7 mouse cellular contexts compared by ENCODE assay signal in the genomic region with DNA sequence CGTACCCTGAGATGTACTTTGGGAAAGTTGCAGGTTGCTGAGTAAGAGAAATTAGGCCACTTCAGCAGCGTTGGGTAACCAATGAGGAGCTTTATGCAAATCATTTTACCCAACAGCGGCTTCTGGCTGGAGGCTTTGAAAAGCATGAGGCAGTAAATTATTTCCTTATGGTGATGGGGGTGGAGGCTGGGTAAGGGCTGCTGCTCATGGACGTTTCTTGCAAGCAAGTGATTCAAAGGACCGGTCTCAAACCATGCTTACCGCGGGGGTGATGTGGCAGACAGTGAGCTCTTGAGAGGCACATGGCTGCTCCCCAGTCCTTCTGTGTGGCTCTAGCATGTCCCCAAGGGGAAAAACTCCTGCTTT. TPM values are rescaled to one million over a fixed set of nuclear protein-coding genes. Genes with fewer than 3 reads are reported as not detected.
DNase-seq lines count a peak whose midpoint lies in the region; ATAC-seq and TF ChIP-seq lines count a peak whose summit lies in the region.

No protein-coding gene starts in this region.

- H3K9me3 ChIP-seq in MEL (replicated peaks; ENCODE audit: insufficient read depth, low read length), result no peaks in the 10 kb centered on the region
- H3K9me3 ChIP-seq in forebrain, postnatal 0 days (ENCODE audit: low read length), result no peaks in the 10 kb centered on the region
- H3K9me3 ChIP-seq in hindbrain, postnatal 0 days (ENCODE audit: low read length), result no peaks in the 10 kb centered on the region
- no peaks in the 10 kb centered on the region for H3K9me3 ChIP-seq in limb, embryonic 12.5 days
- no peaks in the 10 kb centered on the region for H3K9me3 ChIP-seq in midbrain, embryonic 13.5 days

- H3K27ac ChIP-seq in MEL (ENCODE audit: control insufficient read depth, low read depth, low read length), result peak overlapping the region; percentile 92
- H3K27ac ChIP-seq in forebrain, postnatal 0 days (ENCODE audit: low read depth, low read length), result no peak overlapping the region
- H3K27ac ChIP-seq in hindbrain, postnatal 0 days, result no peak overlapping the region
- H3K27ac ChIP-seq in limb, embryonic 12.5 days, result peak overlapping the region; percentile 88
- no peak overlapping the region for H3K27ac ChIP-seq in midbrain, embryonic 13.5 days

- peak overlapping the region; percentile 81 for H3K9ac ChIP-seq in MEL (ENCODE audit: control insufficient read depth, low read depth, low read length, poor library complexity, severe bottlenecking)
- no peak overlapping the region for H3K9ac ChIP-seq in forebrain, postnatal 0 days
- 0 out of 2 replicates have a peak overlapping the region, but pooled peaks have one; percentile 13 for H3K9ac ChIP-seq in hindbrain, postnatal 0 days (replicated peaks; ENCODE audit: low read length)
- no peak overlapping the region for H3K9ac ChIP-seq in limb, embryonic 12.5 days (replicated peaks)
- H3K9ac ChIP-seq in midbrain, embryonic 13.5 days (replicated peaks), result no peak overlapping the region

- H3K4me3 ChIP-seq in MEL (ENCODE audit: control insufficient read depth in 1 of 2, insufficient read depth in 1 of 2, low read depth in 2 of 2, low read length in 2 of 2), result peak overlapping the region; percentile 51 to 53
- H3K4me3 ChIP-seq in forebrain, postnatal 0 days (ENCODE audit: low read depth, low read length), result no peak overlapping the region
- no peak overlapping the region for H3K4me3 ChIP-seq in hindbrain, postnatal 0 days (ENCODE audit: low read length)
- no peak overlapping the region for H3K4me3 ChIP-seq in limb, embryonic 12.5 days (replicated peaks)
- H3K4me3 ChIP-seq in midbrain, embryonic 13.5 days (replicated peaks), result no peak overlapping the region

- no peaks in the 10 kb centered on the region for H3K27me3 ChIP-seq in MEL (ENCODE audit: control insufficient read depth in 1 of 2, insufficient read depth in 2 of 2, low read length in 2 of 2)
- no peaks in the 10 kb centered on the region for H3K27me3 ChIP-seq in forebrain, postnatal 0 days (ENCODE audit: insufficient read depth, low read length)
- no peaks in the 10 kb centered on the region for H3K27me3 ChIP-seq in hindbrain, postnatal 0 days (ENCODE audit: insufficient read depth, low read length)
- H3K27me3 ChIP-seq in limb, embryonic 12.5 days, result no peaks in the 10 kb centered on the region
- no peaks in the 10 kb centered on the region for H3K27me3 ChIP-seq in midbrain, embryonic 13.5 days

- TF ChIP-seq CTCF in MEL (IDR thresholded peaks at IDR 0.05 in 2 of 3, conservative IDR thresholded peaks at IDR 0.05 in 1 of 3; ENCODE audit: control insufficient read depth in 1 of 3, insufficient read depth in 1 of 3, low read depth in 2 of 3, low read length in 3 of 3, poor library complexity in 1 of 3, severe bottlenecking in 1 of 3), result no peak
- TF ChIP-seq CTCF in forebrain, postnatal 0 days (IDR thresholded peaks at IDR 0.05; ENCODE audit: low read depth), result no peak
- no peak for TF ChIP-seq CTCF in hindbrain, postnatal 0 days (IDR thresholded peaks at IDR 0.05; ENCODE audit: low read depth)

- H3K4me2 ChIP-seq in forebrain, postnatal 0 days (ENCODE audit: low read depth), result no peak overlapping the region
- peak overlapping the region; percentile 27; the same call in 1 of the 2 replicates for H3K4me2 ChIP-seq in hindbrain, postnatal 0 days (ENCODE audit: low read depth, low read length)
- H3K4me2 ChIP-seq in limb, embryonic 12.5 days, result peak overlapping the region; percentile 29
- H3K4me2 ChIP-seq in midbrain, embryonic 13.5 days (replicated peaks), result no peak overlapping the region; the same call in 1 of the 2 replicates

- no peaks in the 10 kb centered on the region for H3K79me2 ChIP-seq in MEL (ENCODE audit: control insufficient read depth, insufficient read depth, low read length, poor library complexity)

- peak; percentile 96 for DNase-seq in MEL (ENCODE audit: low read depth, low spot score)
- DNase-seq in adrenal gland, postnatal 14 days, result peak; percentile 83
- peak; percentile 39 for DNase-seq in forebrain, postnatal 0 days
- DNase-seq in hindbrain, postnatal 0 days (ENCODE audit: low spot score), result peak; percentile 65
- peak; percentile 28 to 57 for DNase-seq in spleen, postnatal 10 days (ENCODE audit: low spot score in 2 of 2)

- no peak for TF ChIP-seq RAD21 in MEL (IDR thresholded peaks at IDR 0.05; ENCODE audit: low read depth, low read length)

- ATAC-seq in forebrain, postnatal 0 days, result peak; percentile 73
- ATAC-seq in hindbrain, postnatal 0 days, result peak; percentile 59
- peak; percentile 77 for ATAC-seq in limb, embryonic 12.5 days (ENCODE audit: insufficient number of reproducible peaks, insufficient read depth, low FRiP score, low TSS enrichment, low read depth)
- ATAC-seq in midbrain, embryonic 13.5 days, result peak; percentile 77

- peaks cover 0 to 25% of the 10 kb centered on the region in 2 experiments; a peak in 2 of 4 replicates for H3K36me3 ChIP-seq in MEL (ENCODE audit: control insufficient read depth in 1 of 2, insufficient read depth in 2 of 2, low read length in 2 of 2)
- no peaks in the 10 kb centered on the region for H3K36me3 ChIP-seq in forebrain, postnatal 0 days (ENCODE audit: insufficient read depth)
- no peaks in the 10 kb centered on the region for H3K36me3 ChIP-seq in hindbrain, postnatal 0 days (ENCODE audit: insufficient read depth, low read length)
- no peaks in the 10 kb centered on the region for H3K36me3 ChIP-seq in limb, embryonic 12.5 days
- H3K36me3 ChIP-seq in midbrain, embryonic 13.5 days, result no peaks in the 10 kb centered on the region

- 6% methylated on average over 7 of the region's 7 CpGs for WGBS in forebrain, postnatal 0 days
- 4% methylated on average over 7 of the region's 7 CpGs for WGBS in hindbrain, postnatal 0 days
- WGBS in limb, embryonic 12.5 days, result 1% methylated on average over 7 of the region's 7 CpGs
- WGBS in midbrain, embryonic 13.5 days, result 3% methylated on average over 7 of the region's 7 CpGs

- peak in 1 of 2 experiments; percentile 26; a peak in 2 of 4 replicates for TF ChIP-seq EP300 in MEL (IDR thresholded peaks at IDR 0.05; ENCODE audit: low read depth in 1 of 2, low read length in 2 of 2)

- peaks cover 10 to 22% of the 10 kb centered on the region in 2 experiments for H3K4me1 ChIP-seq in MEL (ENCODE audit: control insufficient read depth in 1 of 2, insufficient read depth in 2 of 2, low read length in 2 of 2)
- H3K4me1 ChIP-seq in forebrain, postnatal 0 days (ENCODE audit: insufficient read depth), result no peaks in the 10 kb centered on the region; the same call in none of the 2 replicates
- H3K4me1 ChIP-seq in hindbrain, postnatal 0 days (ENCODE audit: insufficient read depth, low read length), result peaks cover 6% of the 10 kb centered on the region; the same call in 1 of the 2 replicates
- H3K4me1 ChIP-seq in limb, embryonic 12.5 days (replicated peaks), result peaks cover 78% of the 10 kb centered on the region
- H3K4me1 ChIP-seq in midbrain, embryonic 13.5 days (replicated peaks), result peaks cover 19% of the 10 kb centered on the region

- peak; percentile 44 to 78; a peak in 2 of 4 replicates for TF ChIP-seq POLR2A in MEL (IDR thresholded peaks at IDR 0.05; ENCODE audit: control insufficient read depth in 1 of 2, insufficient read depth in 1 of 2, low read depth in 1 of 2, low read length in 2 of 2, poor library complexity in 1 of 2)

TF ChIP-seq in MEL, 35 proteins besides CTCF, POLR2A, EP300 and RAD21 (continues in another document):
- no peak for TF ChIP-seq JUND (IDR thresholded peaks at IDR 0.05; ENCODE audit: low read depth, low read length)
- TF ChIP-seq HCFC1 (IDR thresholded peaks at IDR 0.05; ENCODE audit: low read depth, low read length), result peak; percentile 56; the same call in 1 of the 2 replicates
- no peak for TF ChIP-seq NRF1 (IDR thresholded peaks at IDR 0.05; ENCODE audit: insufficient read depth, low read depth, low read length, poor library complexity, severe bottlenecking)
- TF ChIP-seq MXI1 (IDR thresholded peaks at IDR 0.05; ENCODE audit: low read depth, low read length), result peak; percentile 83
- TF ChIP-seq GATA1 (IDR thresholded peaks at IDR 0.05; ENCODE audit: low read depth, low read length), result no peak
- peak; percentile 65 for TF ChIP-seq NELFE (IDR thresholded peaks at IDR 0.05; ENCODE audit: low read depth, low read length)
- no peak for TF ChIP-seq ZNF384 (IDR thresholded peaks at IDR 0.05; ENCODE audit: low read depth, low read length)
- TF ChIP-seq MAFK (IDR thresholded peaks at IDR 0.05; ENCODE audit: borderline replicate concordance, low read depth, low read length), result peak; percentile 97
- no peak; the same call in 1 of the 2 replicates for TF ChIP-seq CHD2 (IDR thresholded peaks at IDR 0.05; ENCODE audit: low read length)
- peak; percentile 71 for TF ChIP-seq SIN3A (IDR thresholded peaks at IDR 0.05; ENCODE audit: low read length)
- no peak for TF ChIP-seq GABPA (IDR thresholded peaks at IDR 0.05; ENCODE audit: low read depth, low read length)
- peak; percentile 70 for TF ChIP-seq ETS1 (IDR thresholded peaks at IDR 0.05; ENCODE audit: low read depth, low read length)
- TF ChIP-seq MEF2A (IDR thresholded peaks at IDR 0.05; ENCODE audit: extremely low read depth, insufficient replicate concordance, low read depth, low read length, poor library complexity, severe bottlenecking), result no peak
- TF ChIP-seq SMC3 (IDR thresholded peaks at IDR 0.05; ENCODE audit: low read depth, low read length), result no peak
- peak; percentile 46 for TF ChIP-seq ZMIZ1 (IDR thresholded peaks at IDR 0.05; ENCODE audit: low read depth, low read length)
- TF ChIP-seq RCOR1 (IDR thresholded peaks at IDR 0.05; ENCODE audit: low read depth, low read length), result no peak
- no peak for TF ChIP-seq POLR2AphosphoS5 (IDR thresholded peaks at IDR 0.05; ENCODE audit: borderline replicate concordance, low read depth, low read length)
- no peak for TF ChIP-seq BHLHE40 (IDR thresholded peaks at IDR 0.05; ENCODE audit: borderline replicate concordance, low read depth, low read length)
- peak; percentile 51 for TF ChIP-seq MAX (IDR thresholded peaks at IDR 0.05; ENCODE audit: low read length)
- TF ChIP-seq MAZ (IDR thresholded peaks at IDR 0.05; ENCODE audit: low read depth, low read length), result no peak

RNA-seq across cellular contexts. Expression of gene Serinc5, which starts 26.0 kb away (rescaled TPM):
- total RNA-seq in MEL (2012; rRNA removed), result 3.9 and 4.0 TPM in 2 replicates
- 1 to 10 TPM in 1 of 2 experiments, not detected in 1; 8.8 TPM for polyA plus RNA-seq in MEL (2012; ENCODE audit: insufficient read depth in 1 of 2, insufficient read length in 2 of 2, low read depth in 1 of 2, low replicate concordance in 2 of 2, missing spikeins in 1 of 2)
- 50.4 and 53.1 TPM in 2 replicates for total RNA-seq in adrenal gland, postnatal 14 days (2021)
- total RNA-seq in forebrain, postnatal 0 days (2014; rRNA removed), result 31.1 and 41.7 TPM in 2 replicates
- 9.0 and 11.5 TPM in 2 replicates for polyA plus RNA-seq in forebrain, postnatal 0 days (2015; fragmentation: Nextera tagmentation; extraction: Ambion mirVana)
- 42.8 and 52.5 TPM in 2 replicates for total RNA-seq in hindbrain, postnatal 0 days (2014; rRNA removed)
- 14.3 and 14.8 TPM in 2 replicates for polyA plus RNA-seq in hindbrain, postnatal 0 days (2015; fragmentation: Nextera tagmentation; extraction: Ambion mirVana)
- 10.2 and 11.0 TPM in 2 replicates for polyA plus RNA-seq in limb, embryonic 12.5 days (2016; fragmentation: Nextera tagmentation; extraction: Ambion mirVana)
- polyA plus RNA-seq in midbrain, embryonic 13.5 days (2015; fragmentation: Nextera tagmentation; extraction: Ambion mirVana), result 12.5 and 14.1 TPM in 2 replicates

Comparison
In these comparisons a context has a peak if more than half of its experiments do, and no peak if none do; other contexts are left out.
1. DNase-seq: peak in every context shown above with its lines; median percentile 96 in MEL; 83 in adrenal gland, postnatal 14 days; 65 in hindbrain, postnatal 0 days; 42 in spleen, postnatal 10 days; 39 in forebrain, postnatal 0 days.
2. H3K27ac ChIP-seq: peak in MEL (single experiment) and limb, embryonic 12.5 days (single experiment); none in forebrain, postnatal 0 days (single experiment), hindbrain, postnatal 0 days (single experiment) and midbrain, embryonic 13.5 days (single experiment).
3. H3K4me3 ChIP-seq: peak in MEL (2 of 2); none in forebrain, postnatal 0 days (single experiment), hindbrain, postnatal 0 days (single experiment), limb, embryonic 12.5 days (single experiment) and midbrain, embryonic 13.5 days (single experiment).
4. H3K9ac ChIP-seq: peak in MEL (single experiment) and hindbrain, postnatal 0 days (single experiment); none in forebrain, postnatal 0 days (single experiment), limb, embryonic 12.5 days (single experiment) and midbrain, embryonic 13.5 days (single experiment).
5. H3K4me2 ChIP-seq: peak in hindbrain, postnatal 0 days (single experiment) and limb, embryonic 12.5 days (single experiment); none in forebrain, postnatal 0 days (single experiment) and midbrain, embryonic 13.5 days (single experiment).
6. Peak in every context shown above with its lines, with median percentiles within 50 percentile points of each other: ATAC-seq.